Mouse (Mus musculus): ENCODE measurements around the gene Olfr96.

Olfr96 gene

DNA sequence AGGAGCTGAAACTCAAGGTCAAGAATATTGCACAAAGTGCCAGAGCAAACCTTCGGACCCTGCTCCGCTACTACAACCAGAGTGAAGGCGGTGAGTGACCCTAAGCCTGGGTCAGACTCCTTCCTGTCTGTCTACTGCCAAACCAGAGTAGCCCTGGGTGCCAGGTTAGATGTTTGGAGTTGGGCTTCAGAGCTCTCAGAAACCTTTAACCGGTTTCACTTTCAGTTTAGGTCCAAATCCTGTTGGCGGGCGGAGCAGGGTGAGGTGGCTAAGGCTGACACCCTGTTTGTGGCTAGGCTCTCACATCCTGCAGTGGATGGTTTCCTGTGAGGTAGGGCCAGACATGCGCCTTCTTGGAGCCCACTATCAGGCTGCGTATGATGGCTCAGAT, 50.8 kb downstream of the Olfr96 start:
- DNase-seq (ENCODE audit: low spot score) = peak; percentile 93

- DNase-seq (ENCODE audit: low spot score) = no peak
These were observed 55.8 kb downstream of the Olfr96 start for GRCm38 (mm10) chr17:37275626-37276248.
